Mouse (Mus musculus) lung, embryonic 14.5 days (tissue): ENCODE data around the gene Mtfr2. TPM values are rescaled to one million over a fixed set of nuclear protein-coding genes. Genes with fewer than 3 reads are reported as not detected.

Source experiments
- ATAC-seq: fragments of 200-750 bp; cut with Nextera tagmentation; 2 replicates; pipeline ENCODE4 v1.8.0; 2017; ENCODE audit warnings: mild to moderate bottlenecking, moderate TSS enrichment, moderate library complexity; ENCODE audit not compliant: insufficient read depth
- DNase-seq: peaks from one replicate; pipeline ENCODE4 v3.0.0-alpha.2; 2015
- H3K27ac ChIP-seq: fragments of 300-500 bp; sonication (generic); 2 replicates; pipeline ENCODE4 v1.5.1; 2014; ENCODE audit warnings: low read depth, mild to moderate bottlenecking, moderate library complexity
- H3K27me3 ChIP-seq: fragments of 300-500 bp; sonication (generic); 2 replicates; pipeline ENCODE4 v1.6.1; 2014; ENCODE audit warnings: low read length, control low read depth; ENCODE audit not compliant: insufficient read depth
- H3K36me3 ChIP-seq: fragments of 300-500 bp; sonication (generic); 2 replicates; pipeline ENCODE4 v1.6.1; 2014; ENCODE audit warnings: control low read depth; ENCODE audit not compliant: insufficient read depth
- H3K4me1 ChIP-seq: fragments of 300-500 bp; sonication (generic); 2 replicates; pipeline ENCODE4 v1.6.1; 2014; ENCODE audit warnings: antibody characterized with exemption, control low read depth; ENCODE audit not compliant: insufficient read depth
- H3K4me2 ChIP-seq: fragments of 300-500 bp; sonication (generic); 2 replicates; pipeline ENCODE4 v1.6.1; 2014; ENCODE audit warnings: mild to moderate bottlenecking
- H3K4me3 ChIP-seq: fragments of 300-500 bp; sonication (generic); 2 replicates; pipeline ENCODE4 v1.5.1; 2014; ENCODE audit warnings: low read depth, low read length
- H3K9ac ChIP-seq: fragments of 300-500 bp; sonication (generic); 2 replicates; pipeline ENCODE4 v1.6.1; 2014
- H3K9me3 ChIP-seq: fragments of 300-500 bp; sonication (generic); 2 replicates; pipeline ENCODE4 v1.6.1; 2016; ENCODE audit warnings: low read depth, low read length, control low read depth
- CTCF ChIP-seq: IDR thresholded peaks from 2 replicates; pipeline ENCODE4 v1.5.1; 2016; ENCODE audit warnings: antibody characterized with exemption, low read depth
- WGBS: fragments of 180-500 bp; shearing (Covaris S2); extraction: QIAGEN DNeasy Blood & Tissue Kit; methylation state at CpG from one replicate; pipeline ENCODE4 v1.1.7; 2014; 5-methylcytosine and 5-hydroxymethylcytosine counted together
- polyA plus RNA-seq: library from polyadenylated mRNA; unstranded; fragments of >200 nt; fragmentation: Nextera tagmentation; extraction: Ambion mirVana; gene quantifications from 2 replicates; pipeline ENCODE4 v1.2.1, GENCODE M21; 2014

The Mtfr2 gene
- polyA plus RNA-seq = 3.2 and 4.9 TPM in 2 replicates

DNA sequence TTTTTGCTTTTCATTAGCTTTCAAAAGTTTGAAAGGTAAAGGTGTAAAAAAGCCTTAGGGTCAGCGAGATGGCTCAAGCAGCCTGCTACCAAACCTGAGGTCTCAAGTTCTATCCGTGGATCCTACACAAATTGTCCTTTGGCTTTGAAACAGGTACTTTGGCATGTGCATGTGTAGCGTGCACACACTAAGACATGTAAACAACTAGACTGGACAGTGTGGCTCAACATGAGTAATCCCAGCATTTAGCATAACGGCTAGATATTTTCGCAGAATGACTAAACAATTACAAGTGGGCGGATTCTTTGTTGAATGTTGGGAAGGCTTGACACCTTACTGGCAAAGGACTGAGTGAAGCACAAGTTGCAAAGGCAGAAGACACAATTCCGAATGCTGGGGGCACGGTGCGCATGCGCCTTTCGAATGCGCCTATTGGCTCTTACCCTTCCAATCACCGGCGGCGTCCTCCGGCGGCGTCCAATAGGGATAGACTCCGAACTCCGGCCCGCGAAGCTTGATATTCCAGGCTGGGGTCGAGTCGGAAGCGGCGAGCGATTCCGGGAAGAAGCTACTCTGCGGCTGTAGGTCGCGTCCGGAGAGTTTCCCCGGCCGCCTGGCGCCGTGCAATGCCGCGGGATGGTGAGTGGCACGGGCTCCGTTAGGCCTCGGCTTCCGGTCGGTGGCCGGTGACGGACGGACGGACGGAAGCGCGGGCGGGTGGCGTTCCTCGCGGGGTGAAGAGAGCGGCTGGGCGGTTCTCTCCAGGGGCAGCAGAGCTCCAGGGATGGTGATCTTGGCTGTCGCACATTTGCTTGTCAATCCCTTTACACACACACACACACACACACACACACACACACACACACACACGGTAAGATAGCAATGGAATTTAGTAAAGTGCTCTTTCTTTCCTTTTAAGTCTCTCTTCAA lies at the start of gene Mtfr2:
Gene Mtfr2, plus strand, starts transcription at position 486 of the 930 bp plus-strand sequence.
- Histone ChIP-seq H3K27ac (0 out of 2 replicates have a peak within 1 kb of the TSS, but pooled peaks have one; percentile 38), H3K27me3 (no peaks in the 10 kb centered on the region), H3K9ac (peak within 1 kb of the TSS; percentile 69), H3K4me3 (peak within 1 kb of the TSS; percentile 64), H3K36me3 (peaks cover 40% of the 10 kb centered on the region), H3K9me3 (no peaks in the 10 kb centered on the region), H3K4me1 (no peaks in the 10 kb centered on the region), H3K4me2 (peak within 1 kb of the TSS; percentile 60)
- ATAC-seq (peak; percentile 96), DNase-seq (peak; percentile 98)
- TF ChIP-seq CTCF = no peak
- 1% methylated on average over 58 of the region's 58 CpGs for WGBS

DNA sequence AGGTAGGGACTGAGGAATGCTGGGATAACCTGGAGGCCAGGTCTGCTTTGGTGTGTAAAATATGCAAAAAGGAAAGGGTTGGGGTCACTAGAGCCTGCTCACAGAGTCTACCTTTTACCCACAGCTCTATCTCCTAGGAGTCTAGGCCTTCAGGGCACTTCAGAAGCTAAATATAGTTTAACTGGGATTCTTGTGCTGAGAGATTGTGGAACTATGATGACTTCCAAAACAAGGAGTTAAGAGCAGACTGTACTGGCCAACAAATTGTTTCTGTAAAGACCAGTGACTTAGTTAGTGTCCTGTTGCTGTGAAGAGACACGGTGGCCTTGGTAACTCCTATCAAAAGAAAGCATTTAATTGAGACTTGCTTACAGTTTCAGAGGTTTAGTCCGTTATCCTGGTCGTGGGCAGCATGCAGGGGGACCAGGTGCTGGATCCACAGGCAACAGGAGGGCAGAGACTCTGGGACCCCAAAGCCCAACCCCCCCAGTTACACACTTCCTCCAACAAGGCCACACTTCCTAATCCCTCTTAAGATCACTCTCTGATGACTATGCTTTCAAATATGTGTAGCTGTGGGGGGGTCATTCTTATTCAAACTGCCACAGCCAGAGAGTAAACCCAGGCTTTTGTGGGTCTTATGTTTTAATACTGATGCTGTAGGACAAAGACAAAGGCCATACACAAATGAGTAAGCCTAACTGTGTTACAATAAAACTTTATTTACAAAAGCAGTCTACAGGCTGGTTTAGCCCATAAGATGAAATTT lies 49.2 kb upstream of the Mtfr2 start:
- DNase-seq (no peak), ATAC-seq (no peak)
- Histone ChIP-seq H3K4me2 (no peak overlapping the region), H3K9me3 (no peaks in the 10 kb centered on the region), H3K27me3 (no peaks in the 10 kb centered on the region), H3K4me3 (no peak overlapping the region), H3K9ac (no peak overlapping the region), H3K4me1 (no peaks in the 10 kb centered on the region), H3K36me3 (no peaks in the 10 kb centered on the region), H3K27ac (no peak overlapping the region)
- 50% methylated on average over 3 of the region's 3 CpGs for WGBS
- TF ChIP-seq CTCF = no peak

DNA sequence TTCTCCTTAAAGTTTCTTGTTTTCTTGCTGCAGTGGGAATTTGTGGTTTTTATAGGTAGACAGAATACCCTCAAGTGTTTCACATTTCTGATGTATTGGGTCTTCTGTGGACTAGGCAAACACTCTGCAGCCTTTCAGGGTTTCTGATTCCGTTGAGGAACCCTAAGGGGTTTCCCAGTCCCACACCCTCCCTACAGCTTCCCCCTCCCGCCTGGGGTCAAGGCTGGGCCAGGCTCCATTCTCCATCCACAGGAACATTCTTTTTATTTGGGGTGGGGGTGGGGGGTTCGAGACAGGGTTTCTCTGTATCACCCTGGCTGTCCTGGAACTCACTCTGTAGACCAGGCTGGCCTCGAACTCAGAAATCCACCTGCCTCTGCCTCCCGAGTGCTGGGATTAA lies 48.5 kb upstream of the Mtfr2 start:
- DNase-seq (no peak), ATAC-seq (no peak)
- no peaks in the 10 kb centered on the region for H3K9me3 ChIP-seq
- no peak overlapping the region for H3K9ac ChIP-seq
- H3K4me3 ChIP-seq = no peak overlapping the region
- no peak overlapping the region for H3K27ac ChIP-seq
- no peak for TF ChIP-seq CTCF
- H3K27me3 ChIP-seq = no peaks in the 10 kb centered on the region
- no peaks in the 10 kb centered on the region for H3K4me1 ChIP-seq
- no peaks in the 10 kb centered on the region for H3K36me3 ChIP-seq
- 65% methylated on average over 5 of the region's 5 CpGs for WGBS
- H3K4me2 ChIP-seq = no peak overlapping the region

DNA sequence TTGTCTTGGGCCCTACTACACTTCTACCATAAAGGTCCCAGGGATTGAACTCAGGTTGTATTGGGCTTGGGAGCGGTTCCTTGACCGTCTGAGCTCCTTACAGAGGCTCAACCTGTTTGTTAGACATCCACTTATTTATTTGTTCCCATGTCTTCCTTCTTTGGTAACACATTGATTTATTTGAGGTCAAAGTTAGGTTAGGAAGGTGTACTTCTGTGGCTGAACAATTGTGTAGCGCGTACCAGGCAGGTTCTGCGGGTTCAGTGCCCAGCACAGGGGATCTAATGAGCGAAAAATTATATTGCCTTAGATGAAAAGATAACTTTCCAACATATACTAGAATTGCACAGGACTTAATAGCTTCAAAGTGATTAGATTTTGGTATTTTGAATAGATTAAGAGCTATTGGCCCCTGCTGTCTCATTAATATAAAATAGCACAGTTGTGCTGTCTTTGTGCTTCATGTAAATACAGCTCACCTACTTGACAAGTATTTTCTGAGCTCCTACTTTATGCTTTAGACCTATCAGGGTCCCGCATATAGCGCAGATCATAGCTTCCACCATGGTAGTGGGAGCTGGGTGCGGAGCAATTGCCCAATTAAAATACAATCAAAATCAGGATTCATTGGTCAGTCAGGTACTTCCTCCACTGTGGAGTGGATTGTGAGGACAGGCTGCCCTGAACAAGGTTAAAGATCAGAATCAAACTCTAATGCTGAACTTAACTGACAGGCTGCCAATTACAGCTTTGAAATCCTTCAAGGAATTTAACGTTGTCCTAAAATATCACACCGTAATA lies 36.4 kb upstream of the Mtfr2 start:
- H3K9ac ChIP-seq = peak overlapping the region; percentile 97
- no peak for TF ChIP-seq CTCF
- H3K36me3 ChIP-seq = peaks cover 10% of the 10 kb centered on the region; the same call in 1 of the 2 replicates
- H3K4me1 ChIP-seq = peaks cover 4% of the 10 kb centered on the region
- peak overlapping the region; percentile 89 for H3K4me3 ChIP-seq
- ATAC-seq (no peak), DNase-seq (no peak)
- H3K4me2 ChIP-seq = peak overlapping the region; percentile 88
- H3K27ac ChIP-seq = peak overlapping the region; percentile 98
- WGBS = 46% methylated on average over 11 of the region's 11 CpGs
- no peaks in the 10 kb centered on the region for H3K27me3 ChIP-seq
- H3K9me3 ChIP-seq = no peaks in the 10 kb centered on the region

DNA sequence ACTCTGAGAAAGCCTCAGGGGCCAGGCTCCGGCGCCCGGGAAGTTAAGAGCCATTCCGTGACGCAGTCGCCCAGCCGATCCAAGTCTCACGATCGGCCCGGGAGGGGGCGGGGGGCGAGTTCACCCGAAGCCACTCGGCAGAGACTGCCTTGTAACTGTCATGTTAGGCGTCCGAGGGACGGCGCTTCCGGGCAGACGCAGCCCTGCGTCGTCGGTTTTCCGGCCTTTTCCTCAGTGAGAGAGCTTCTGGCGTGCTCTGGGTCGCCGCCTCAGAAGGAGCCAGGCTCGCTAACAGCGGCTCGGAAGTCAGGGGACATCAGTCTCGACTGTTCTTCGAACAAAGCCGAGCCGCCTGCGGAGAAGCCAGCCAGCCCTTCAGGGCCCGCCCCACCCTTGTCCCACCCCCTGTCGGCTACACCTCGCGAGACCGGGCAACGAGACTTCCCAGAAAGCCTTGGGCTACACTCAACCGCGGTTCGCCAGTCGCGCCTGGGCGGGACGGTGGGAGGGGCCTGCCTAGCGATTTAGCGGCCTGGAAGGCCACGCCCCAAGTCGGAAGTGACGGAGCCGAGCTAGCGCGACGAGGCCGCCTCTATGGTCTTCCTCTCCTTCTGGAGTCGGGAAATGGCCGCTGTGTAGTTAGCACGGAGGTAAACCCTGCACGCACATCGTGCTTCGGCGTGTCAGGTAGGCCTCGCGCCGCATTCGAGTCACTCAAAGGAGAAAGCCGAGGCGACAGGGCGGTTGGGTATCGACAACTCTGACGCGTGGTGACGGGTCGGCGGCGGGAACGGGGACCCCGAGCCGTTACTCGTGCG lies 35.4 kb upstream of the Mtfr2 start, which contains the start of gene Bclaf1:
Gene Bclaf1, plus strand, starts transcription at position 552 of the 818 bp plus-strand sequence.
- Histone ChIP-seq H3K9me3 (no peaks in the 10 kb centered on the region), H3K4me2 (peak within 1 kb of the TSS; percentile 88), H3K27me3 (no peaks in the 10 kb centered on the region), H3K27ac (peak within 1 kb of the TSS; percentile 98), H3K4me1 (peaks cover 4% of the 10 kb centered on the region), H3K4me3 (peak within 1 kb of the TSS; percentile 89), H3K9ac (peak within 1 kb of the TSS; percentile 97), H3K36me3 (peaks cover 10% of the 10 kb centered on the region; the same call in 1 of the 2 replicates)
- peak; percentile 13; the same call in 1 of the 2 replicates for TF ChIP-seq CTCF
- DNase-seq (peak; percentile 100), ATAC-seq (peak; percentile 99)
- under 1% methylated on average over 81 of the region's 84 CpGs for WGBS

DNA sequence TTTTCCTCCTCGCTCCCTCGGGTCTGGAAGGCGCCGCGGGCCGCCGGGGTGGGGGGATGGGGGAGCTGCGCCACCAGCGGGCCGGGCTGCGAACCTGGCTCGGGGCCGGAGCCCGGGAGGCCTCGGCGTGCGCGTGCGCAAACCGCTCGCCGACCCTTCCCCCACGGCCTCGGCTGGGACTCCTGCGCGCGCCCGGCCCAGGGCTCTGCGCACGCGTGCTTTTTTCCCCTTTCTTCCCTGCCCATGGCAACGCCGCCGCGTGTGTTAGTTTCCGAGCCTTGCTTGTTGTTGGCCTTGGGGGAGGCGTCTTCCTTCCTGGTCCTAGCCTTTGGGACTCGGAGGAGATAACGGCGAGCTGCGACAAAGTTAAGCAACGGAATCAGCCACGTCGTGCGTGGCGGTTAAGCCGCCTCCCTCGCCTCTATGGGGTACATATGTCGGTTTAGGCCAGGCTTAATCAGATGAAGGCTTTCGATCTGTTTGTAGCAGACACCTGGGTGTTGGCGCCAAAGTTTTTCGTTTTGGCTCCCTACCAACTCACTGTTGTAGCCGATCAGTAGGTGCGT lies 34.8 kb upstream of the Mtfr2 start:
- 0% methylated on average over 54 of the region's 54 CpGs for WGBS
- Histone ChIP-seq H3K4me3 (peak overlapping the region; percentile 89), H3K36me3 (peaks cover 10% of the 10 kb centered on the region; the same call in 1 of the 2 replicates), H3K9me3 (no peaks in the 10 kb centered on the region), H3K9ac (peak overlapping the region; percentile 97), H3K27me3 (no peaks in the 10 kb centered on the region), H3K27ac (peak overlapping the region; percentile 98), H3K4me2 (peak overlapping the region; percentile 67), H3K4me1 (peaks cover 4% of the 10 kb centered on the region)
- no peak for TF ChIP-seq CTCF
- DNase-seq (peak; percentile 94), ATAC-seq (peak; percentile 67)
